Mouse (Mus musculus) lung, adult 18-20 months (tissue): ENCODE measurements around the gene Gm8871.
"Not testable (repeated sequence)": the region's sequence is repeated elsewhere in the genome, so short reads cannot be mapped to it uniquely, and the experiment has no call there.

Experiments used
- DNase-seq, 2 experiments: peaks; one replicate each; pipeline ENCODE4 v3.0.0; 2022; ENCODE audit warnings: mixed read lengths in 2 of 2

The Gm8871 gene

GRCm38 (mm10) chr5:10947505-10947904 is at the start of gene Gm8871, which contains the start of gene Gm8857:
TSS of gene Gm8871 (plus strand) at chr5:10947805.
TSS of gene Gm8857 (plus strand) at chr5:10947807.
- DNase-seq = not testable (repeated sequence)

GRCm38 (mm10) chr5:10953512-10953911 is 5.9 kb downstream of the Gm8871 start:
- DNase-seq = not testable (repeated sequence)

GRCm38 (mm10) chr5:10958057-10958456 is 10.5 kb downstream of the Gm8871 start:
- DNase-seq = not testable (repeated sequence)
